Mouse (Mus musculus) right cerebral cortex, adult 2 months (tissue): Measurements from ENCODE around the gene Gtpbp3.
"Not testable (repeated sequence)": the region's sequence is repeated elsewhere in the genome, so short reads cannot be mapped to it uniquely, and the experiment has no call there.

Source experiments
- DNase-seq, 2 experiments: peaks; one replicate each; pipeline ENCODE4 v3.0.0; 2021 to 2022; ENCODE audit warnings: low spot score in 2 of 2

Gtpbp3 gene

DNA sequence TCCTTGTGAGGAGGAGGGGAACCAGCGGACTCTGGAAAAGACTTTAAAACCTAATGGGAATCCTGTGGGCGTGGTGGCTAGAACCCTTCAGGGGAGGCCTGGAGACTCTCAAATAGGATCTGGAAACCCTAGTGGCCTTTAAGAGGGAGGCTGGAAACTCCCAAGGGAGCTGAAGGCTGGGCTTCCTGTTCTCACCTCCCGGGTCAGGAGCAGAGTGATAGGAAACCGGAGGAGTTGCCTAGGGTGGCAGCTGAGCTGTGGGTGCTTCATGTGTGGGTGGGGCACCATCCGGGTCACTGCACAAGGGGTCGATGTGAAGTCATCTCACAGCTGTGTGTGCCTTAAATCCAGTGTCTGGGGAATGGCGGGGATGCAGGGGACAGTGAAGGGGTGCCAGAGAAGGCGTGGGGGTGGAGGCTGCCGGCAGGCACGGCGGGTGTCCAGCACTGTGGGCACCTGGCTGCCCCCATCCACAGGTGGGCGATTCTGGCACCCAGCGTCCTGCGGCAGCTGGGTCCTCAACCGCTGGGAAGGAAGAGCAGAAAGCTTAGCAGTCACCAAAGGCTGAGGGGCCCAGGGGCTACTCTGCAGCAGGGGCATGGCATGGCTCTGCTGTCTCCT is 10.1 kb downstream of the Gtpbp3 start:
- DNase-seq: no peak

DNA sequence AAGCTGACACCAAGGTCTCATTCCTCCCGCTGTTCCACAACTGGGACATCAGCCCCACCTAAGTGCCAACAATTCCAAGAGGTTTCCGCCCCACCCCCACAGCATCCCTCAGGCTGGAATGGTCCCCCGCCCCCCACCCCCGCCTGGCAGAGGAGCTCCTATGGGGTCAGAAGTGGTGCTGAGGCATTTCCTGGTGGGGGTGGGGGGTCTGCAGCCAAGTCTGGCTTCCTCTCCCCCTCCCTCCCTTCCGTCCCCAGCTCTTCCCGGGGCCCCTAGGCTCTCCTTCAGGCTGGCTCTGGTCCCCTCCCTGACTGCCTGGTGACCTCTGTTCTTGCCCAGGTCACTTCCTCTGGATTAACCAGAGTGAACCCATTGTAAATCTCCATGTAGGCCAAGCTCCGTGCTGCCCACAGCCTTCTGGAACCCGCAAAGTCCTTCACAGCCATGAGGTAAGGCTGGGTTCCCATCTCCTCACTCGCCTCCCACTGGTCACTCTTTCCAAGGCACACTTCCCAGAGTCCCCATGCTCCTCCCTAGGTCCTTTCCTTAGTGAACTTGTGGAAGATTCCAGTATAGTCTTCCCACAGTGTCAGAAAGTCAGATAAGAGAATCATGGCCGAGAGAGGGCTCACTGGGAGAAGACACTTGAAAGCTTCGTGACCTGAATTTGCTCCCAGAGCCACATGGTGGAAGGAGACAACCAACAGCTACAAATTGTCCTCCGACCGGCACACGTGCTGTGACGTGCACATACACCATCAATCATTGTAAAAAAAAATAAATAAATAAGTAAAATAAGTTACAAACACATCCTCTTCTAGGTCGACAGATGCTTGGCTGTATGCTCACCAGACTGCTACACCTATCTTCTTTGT is 11.2 kb downstream of the Gtpbp3 start:
- DNase-seq: no peak

DNA sequence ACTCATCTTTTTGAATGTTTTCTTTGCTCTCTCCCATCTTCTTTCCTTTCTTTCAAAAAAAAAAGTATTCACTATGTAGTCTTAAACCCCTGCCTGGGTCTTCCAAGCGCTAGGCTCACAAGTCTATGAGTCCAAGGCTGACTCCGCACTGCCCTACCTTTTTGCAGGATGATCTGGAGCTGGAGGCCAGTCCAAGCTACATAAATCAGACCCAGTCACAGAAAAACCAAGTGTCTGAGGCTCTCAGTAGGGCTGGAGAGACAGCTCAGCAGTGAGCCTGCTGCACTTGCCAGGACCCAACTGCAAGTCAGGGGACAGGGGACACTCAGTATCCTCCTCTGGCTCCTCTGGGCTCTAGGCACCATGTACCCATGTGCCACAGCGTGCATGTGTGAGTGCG is 16.4 kb downstream of the Gtpbp3 start:
- DNase-seq: no peak

DNA sequence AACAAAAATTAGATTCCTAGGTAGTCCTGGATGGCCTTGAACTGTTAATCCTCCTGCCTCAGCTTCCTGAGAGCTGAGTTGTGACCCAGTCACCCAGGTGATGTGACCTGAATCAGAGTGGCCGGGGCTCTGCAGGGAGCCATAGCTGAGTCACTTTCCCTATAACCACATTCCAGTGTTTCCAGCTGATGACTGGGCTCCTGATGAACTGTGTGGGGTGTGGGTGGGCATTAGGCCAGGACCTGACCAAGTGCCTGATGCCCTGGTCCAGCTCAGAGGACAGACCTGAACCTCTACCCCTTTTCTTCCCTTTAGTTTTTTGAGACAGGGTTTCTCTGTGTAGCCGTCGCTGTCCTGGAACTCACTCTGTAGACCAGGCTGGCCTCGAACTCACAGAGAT is 17.4 kb downstream of the Gtpbp3 start:
- no peak for DNase-seq

DNA sequence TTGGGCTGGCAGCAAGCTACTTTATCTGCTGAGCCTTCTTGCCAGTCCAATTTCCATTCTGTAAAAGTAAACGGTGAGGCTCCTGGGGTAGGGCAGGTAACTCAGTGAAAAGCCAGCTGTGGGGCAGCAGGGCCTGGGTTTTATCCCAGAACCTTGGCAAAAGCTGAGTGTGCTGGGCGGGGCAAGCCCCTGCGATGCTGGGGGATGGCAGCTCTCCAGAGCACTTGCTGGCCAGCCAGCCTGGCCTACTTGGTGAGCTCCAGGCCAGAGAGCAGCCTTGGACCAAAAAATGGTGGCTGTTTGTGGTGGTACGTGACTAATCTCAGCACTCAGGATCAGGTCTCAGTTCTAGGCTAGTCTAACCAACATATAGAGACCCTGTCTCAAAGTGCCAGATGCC is 18.1 kb downstream of the Gtpbp3 start:
- no peak for DNase-seq

DNA sequence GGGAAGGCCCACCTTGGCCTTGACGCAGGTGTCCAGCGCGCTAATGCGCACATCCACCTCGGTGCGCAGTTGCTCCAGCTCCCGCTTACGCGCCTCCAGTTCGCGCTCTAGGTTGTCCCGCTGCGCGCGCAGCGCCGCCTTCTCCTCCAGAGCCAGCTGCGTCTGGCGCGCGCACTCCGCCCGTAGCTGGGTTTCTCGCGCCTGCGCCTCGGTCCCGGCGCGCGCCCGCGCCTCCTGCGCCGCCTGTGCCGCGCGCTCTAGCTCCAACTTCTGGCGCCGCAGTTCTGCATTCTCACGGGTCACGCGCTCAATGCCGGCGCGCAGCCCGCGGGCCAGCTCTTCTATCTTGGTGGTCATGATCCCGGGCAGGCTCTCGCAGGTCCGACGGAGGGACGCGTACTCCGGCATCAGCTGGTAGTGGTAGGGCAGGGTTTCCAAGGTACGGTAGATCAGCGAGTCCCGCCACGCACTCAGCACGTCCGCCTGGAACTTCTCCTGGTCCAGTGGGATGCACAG is 19.7 kb downstream of the Gtpbp3 start:
- peak; percentile 77 to 89 for DNase-seq

DNA sequence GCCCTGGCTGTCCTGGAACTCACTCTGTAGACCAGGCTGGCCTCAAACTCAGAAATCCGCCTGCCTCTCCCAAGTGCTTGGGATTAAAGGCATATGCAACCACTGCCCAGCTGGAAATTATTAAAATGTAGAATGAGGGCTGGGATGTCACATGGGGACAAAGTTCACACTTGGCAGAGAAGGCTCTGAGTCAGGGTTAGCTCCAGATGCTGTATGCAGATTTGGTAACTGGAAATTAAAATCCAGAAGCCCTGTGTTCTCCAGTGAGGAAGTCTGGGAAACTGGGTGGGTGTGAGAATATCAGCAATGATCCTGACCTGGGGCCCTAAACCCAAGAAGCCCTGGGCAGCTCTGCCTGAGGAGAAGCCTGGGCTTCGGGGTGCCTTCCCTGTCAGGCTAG is 21.4 kb downstream of the Gtpbp3 start:
- DNase-seq: no peak

DNA sequence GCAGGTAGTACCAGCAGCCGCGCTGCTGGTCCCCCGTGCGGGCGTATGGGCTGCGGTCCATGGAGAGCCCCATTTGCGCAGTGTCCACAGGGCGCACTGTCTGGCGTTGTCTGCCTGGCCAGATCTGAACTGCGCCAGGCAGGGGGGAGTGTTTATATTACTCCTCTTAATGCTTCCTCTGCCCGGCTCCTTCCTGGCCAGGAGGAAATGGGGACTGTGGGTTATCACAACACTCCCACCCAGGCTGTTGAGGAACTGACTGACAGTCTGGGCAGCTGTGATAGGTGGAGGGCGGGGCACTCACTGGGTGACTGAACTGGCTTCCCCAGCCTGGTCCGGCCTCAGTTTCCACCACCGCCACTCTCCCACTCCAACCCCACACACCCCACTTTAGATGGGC is 23.7 kb downstream of the Gtpbp3 start, which contains the start of gene Plvap:
Plvap (minus strand) TSS at position 109 of the 400 bp plus-strand sequence.
- DNase-seq: no peak

DNA sequence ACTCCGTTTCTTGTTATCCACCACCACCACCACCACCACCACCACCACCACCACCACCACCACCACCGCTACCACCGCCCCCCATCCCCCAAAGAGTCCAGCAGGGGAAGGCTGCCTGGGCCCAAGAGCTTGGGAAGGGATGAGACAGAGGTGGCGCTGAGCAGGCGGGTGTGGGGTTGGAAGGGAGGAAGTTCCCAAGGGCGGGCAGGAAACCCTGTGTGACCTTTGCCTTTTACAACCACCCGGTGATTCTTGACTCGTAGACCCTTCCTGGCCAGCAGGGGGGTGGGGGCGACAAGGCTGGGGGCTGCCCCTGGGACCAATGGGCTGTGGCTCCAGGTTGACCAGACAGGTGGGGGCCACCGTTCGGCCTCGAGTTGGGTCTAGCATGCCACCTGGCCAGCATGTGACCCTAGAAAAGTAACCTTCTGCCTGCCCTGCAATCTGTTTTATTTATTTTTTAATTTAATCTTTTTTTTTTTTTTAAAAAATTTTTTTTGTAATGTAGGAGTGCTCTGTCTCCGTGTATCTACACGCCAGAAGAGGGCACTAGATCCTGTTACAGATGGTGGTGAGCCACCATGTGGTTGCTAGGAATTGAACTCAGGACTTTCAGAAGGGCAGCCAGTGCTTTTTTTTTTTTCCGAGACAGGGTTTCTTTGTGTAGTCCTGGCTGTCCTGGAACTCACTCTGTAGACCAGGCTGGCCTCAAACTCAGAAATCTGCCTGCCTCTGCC is 25.3 kb downstream of the Gtpbp3 start:
- no peak for DNase-seq

DNA sequence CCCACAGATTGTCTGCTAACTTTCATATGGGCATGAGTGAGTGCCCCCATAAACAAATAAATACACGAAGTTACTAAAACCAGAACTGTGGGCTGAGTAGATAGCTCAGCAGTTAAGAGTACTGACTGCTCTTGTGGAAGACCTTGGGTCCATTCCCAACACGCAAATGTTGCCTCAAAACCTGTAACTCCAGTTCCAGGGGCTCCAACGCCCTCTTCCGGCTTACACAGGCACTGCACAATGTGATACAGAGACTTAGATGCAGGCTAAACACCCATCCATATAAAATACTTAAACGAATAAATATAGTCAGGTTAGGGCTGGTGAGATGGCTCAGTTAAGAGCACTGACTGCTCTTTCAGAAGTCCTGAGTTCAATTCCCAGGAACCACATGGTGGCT is 27.1 kb downstream of the Gtpbp3 start:
- DNase-seq: no peak

DNA sequence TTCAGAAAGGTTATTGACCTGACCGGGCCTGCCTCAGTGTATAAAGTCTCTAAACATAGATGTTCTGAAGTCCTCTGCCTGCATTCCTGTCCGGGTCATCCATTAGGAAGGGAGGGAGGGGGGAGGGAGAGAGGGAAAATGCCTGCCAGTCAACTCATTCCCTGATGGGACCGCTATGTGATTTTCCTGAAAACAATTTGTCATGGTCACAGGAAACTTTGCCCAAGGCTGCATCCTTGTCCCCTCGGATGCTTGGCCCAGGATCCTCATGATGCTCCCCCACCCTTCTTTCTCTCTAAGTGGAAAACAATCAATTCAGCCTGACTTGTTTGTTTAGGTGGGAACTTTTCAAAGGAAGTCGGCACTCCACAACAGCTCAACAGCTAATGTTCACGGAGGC is 28.9 kb downstream of the Gtpbp3 start:
- DNase-seq: no peak

DNA sequence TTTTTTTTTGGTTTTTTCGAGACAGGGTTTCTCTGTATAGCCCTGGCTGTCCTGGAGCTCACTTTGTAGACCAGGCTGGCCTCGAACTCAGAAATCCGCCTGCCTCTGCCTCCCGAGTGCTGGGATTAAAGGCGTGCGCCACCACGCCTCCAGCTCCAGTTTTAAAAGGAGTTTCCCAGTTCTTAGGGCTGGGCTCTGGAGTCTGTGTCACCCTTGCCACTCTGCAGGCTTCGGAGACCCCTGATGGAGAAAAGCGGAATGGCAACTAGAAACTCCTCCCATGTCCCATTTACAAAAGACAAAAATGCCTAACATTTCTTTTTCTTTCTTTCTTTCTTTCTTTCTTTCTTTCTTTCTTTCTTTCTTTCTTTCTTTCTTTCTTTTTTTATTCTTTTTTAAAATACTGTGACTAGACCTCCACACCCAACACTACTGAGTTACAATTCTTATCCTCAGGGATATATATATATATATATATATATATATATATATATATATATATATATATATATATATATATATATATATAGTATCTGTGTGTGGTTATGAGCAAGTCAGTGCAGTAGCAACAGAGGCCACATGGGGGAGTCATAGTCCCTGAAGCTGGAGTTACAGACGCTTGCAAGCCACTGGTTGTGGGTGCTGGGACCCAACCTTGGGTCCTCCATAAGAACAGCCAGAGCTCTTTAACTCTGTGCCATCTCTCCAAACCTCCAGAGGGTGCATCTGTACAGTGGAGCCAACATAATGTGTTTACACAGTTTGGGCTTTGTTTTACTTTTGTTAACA is 31.3 kb downstream of the Gtpbp3 start:
- not testable (repeated sequence) for DNase-seq

DNA sequence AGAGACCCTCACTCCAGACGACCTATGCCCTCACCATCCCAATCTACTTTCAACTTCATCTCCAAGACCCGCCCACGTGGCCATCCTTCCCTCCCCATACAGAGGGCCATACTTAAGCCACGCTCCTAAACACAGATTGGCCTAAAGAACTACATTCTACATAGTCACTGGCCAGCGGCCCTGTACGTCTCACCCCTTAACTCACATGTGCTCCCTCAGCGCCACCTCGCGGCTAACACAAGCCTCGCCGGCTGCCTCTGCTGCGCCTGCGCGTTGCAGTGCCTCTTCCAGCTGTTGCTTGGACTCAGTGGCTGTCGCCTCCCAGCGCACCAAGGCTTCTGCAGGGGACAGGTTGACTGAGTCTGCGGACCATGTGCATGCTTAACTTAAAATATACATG is 33.7 kb downstream of the Gtpbp3 start:
- DNase-seq: peak; percentile 91 to 92

DNA sequence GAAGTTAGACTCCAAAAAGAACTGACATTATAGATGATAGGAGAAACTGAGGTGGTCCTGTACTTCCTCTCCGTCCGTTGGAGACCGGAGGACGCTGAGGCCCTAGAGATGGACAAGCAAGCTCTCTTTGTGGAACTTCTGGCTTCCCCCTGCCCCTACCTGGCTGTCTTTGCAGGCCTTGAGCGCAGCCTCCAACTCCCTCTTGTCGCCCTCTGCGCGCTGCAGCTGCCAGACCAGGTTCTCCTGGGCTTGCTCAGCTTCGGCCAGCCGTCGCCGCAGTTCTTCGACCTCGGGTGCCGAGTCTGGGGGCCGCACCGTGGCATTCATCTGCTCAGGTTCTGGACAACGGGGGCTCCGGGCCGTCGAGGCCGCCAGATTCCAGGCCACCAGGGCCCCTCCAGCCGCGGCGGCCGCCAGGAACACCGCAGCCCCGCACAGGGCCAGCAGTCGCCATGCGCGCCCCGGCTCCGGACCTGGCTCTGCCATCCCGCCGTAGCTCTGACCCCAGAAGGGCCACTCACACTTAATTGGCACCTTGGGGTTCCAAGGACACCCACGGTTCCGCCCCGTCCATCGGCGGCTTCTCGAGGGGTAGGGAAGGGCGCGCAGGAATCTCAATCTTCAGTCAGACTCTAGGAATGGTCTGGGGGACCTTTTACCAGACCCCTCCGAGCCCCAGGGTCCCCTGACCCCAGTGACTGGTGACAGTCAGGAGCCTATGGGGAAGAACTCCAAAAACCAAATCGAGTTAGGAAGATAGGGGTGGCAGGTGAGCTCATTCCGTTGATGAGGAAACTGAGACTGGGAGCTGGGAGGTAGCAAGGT is 37.5 kb downstream of the Gtpbp3 start, which contains the start of gene Ccdc194:
Ccdc194 (minus strand) TSS at position 486 of the 825 bp plus-strand sequence.
- DNase-seq: no peak

DNA sequence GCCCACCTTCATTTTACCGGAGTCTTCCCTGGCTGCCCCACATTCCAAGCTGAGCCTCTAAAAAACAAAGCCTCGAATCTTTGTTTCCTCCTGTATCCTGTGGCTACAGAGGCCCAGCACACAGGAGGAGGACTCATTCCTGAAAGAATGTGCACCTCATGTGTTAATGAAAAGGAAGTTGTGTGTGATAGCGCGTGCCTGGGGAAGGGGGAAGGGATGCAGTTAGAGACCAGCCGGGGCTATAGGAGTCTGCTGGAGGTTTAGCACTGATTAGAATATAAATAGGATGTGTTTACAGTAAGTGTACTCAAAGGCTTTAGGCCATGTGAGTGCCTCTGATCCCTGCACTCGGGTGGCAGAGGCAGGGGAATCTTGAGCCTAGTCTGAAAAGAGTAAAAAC is 38.4 kb downstream of the Gtpbp3 start:
- DNase-seq: no peak

DNA sequence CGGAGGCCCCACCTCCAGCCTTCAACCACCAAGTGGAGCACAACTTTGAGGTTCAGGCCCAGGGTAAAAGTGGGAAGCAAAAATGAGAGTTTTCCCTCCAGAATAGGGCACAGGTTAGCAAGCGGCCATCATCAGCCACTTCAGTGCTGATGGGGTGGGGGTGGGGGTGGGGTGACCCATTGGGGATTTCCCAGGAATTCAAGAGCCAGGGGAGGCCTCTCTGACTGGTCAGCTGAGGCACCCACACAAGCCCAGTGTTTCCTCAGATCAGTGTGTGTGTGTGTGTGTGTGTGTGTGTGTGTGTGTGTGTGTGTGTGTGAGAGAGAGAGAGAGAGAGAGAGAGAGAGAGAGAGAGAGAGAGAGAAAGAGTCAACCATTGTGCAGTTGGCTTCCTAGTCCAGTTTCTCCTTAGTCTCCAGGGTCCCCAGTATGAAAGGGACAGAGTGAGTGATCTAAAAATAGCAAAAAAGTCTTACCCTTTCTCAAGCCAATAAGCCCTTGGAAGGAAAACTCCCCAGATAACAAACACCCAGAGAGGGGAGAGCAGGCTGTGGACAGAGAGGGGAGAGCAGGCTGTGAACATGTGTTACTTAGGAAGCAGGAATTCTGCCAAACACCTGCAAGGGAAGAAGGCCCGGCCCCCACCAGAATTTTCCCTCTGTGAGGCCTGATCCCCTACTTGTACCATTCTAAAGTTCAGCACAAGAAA is 39.4 kb downstream of the Gtpbp3 start:
- DNase-seq: no peak

DNA sequence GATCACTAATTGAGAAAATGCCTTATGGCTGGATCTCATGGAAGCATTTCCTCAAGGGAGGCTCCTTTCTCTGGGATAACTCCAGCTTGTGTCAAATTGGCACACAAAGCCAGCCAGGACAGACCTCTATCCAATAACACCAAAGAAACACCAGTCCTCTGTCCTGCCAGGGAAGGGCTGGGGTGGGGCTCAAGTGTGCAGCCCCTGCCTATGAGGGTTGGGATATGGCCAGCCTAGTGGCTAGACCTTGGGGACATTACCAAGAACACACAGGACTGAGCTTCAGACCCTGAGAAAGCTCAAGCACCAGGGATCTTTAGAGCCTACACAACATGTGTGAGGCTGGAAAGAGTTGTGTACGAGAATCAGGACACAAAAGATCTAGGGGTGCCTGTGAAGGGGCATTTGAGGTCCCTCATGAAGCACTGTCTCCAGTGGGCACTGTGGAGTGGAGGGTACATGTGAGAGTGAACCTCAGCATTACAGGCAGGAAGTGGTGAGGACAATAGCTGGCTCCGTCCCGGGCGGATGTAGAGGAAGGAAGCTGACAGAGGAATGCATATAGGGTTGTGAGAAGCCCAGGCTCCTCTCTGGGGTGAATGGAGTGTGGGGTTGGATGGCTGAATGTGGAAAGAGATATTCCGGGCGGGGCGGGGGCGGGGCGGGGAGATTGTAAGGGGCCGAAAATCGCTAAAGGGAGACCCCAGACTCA is 40.6 kb downstream of the Gtpbp3 start:
- no peak for DNase-seq

DNA sequence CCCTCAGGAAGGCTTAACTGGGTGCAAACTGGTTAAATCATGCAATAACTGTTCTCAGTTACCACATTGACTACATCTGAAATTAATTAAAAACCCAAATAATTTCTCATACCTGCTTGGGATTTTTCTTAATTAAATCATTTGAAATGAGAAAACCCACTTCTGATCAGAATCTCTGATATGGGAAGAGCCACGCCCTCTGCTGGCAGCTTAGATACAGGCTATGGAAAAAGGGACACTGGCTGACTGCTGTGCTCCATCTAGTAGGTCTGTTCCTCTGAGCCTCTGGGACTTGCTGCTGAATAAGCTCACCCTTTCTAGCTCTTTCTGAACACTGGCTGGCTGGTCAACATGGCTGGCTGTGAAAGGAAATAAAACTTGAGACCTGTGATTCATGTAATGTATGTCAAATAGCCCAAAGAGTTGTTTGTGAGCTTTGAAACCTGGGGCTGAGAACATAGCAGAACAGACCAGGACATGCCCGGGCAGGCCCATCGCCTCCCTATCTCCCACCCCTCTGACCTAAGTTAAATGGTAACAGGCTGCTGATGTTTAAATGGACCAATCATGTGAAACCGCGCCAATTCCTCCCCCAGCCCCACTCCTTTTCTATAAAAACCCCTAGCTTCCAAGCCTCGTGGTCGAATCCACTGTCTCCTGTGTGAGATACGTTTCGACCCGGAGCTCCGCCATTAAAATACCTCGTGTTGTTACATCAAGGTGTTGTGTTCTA is 43.0 kb downstream of the Gtpbp3 start:
- peak in 1 of 2 experiments; percentile 30 for DNase-seq
